Mouse (Mus musculus) hindbrain, embryonic 15.5 days (tissue): ENCODE results near the gene Vmn1r54. TPM values are rescaled to one million over a fixed set of nuclear protein-coding genes. Genes with fewer than 3 reads are reported as not detected.

Experiments used
- ATAC-seq: fragments of 200-750 bp; cut with Nextera tagmentation; 2 replicates; pipeline ENCODE4 v1.8.0; 2017; ENCODE audit warnings: low read depth, moderate number of reproducible peaks, moderate TSS enrichment; ENCODE audit not compliant: low FRiP score
- H3K27ac ChIP-seq: fragments of 300-500 bp; sonication (generic); replicated peaks from 2 replicates; pipeline ENCODE4 v1.5.1; 2015; ENCODE audit warnings: mild to moderate bottlenecking, inconsistent platforms
- H3K27me3 ChIP-seq: fragments of 300-500 bp; sonication (generic); 2 replicates; pipeline ENCODE4 v1.6.1; 2015; ENCODE audit warnings: control low read depth, inconsistent platforms
- H3K36me3 ChIP-seq: fragments of 300-500 bp; sonication (generic); 2 replicates; pipeline ENCODE4 v1.6.1; 2015; ENCODE audit warnings: control low read depth, inconsistent platforms
- H3K4me1 ChIP-seq: fragments of 300-500 bp; sonication (generic); replicated peaks from 2 replicates; pipeline ENCODE4 v1.6.1; 2015; ENCODE audit warnings: control low read depth, inconsistent platforms
- H3K4me2 ChIP-seq: fragments of 300-500 bp; sonication (generic); 2 replicates; pipeline ENCODE4 v1.6.1; 2015; ENCODE audit warnings: moderate library complexity, mild to moderate bottlenecking, inconsistent platforms
- H3K4me3 ChIP-seq: fragments of 300-500 bp; sonication (generic); 2 replicates; pipeline ENCODE4 v1.5.1; 2015; ENCODE audit warnings: mild to moderate bottlenecking, inconsistent platforms
- H3K9ac ChIP-seq: fragments of 300-500 bp; sonication (generic); 2 replicates; pipeline ENCODE4 v1.6.1; 2015; ENCODE audit warnings: inconsistent platforms
- H3K9me3 ChIP-seq: fragments of 300-500 bp; sonication (generic); 2 replicates; pipeline ENCODE4 v1.6.1; 2016; ENCODE audit warnings: control low read depth, inconsistent platforms
- WGBS: fragments of 180-500 bp; shearing (Covaris S2); methylation state at CpG from one replicate; pipeline ENCODE4 v1.1.7; 2015; 5-methylcytosine and 5-hydroxymethylcytosine counted together
- polyA plus RNA-seq: library from polyadenylated mRNA; unstranded; fragments of >200 nt; fragmentation: Nextera tagmentation; extraction: Ambion mirVana; gene quantifications from 2 replicates; pipeline ENCODE4 v1.2.1, GENCODE M21; 2015

Gene Vmn1r54
- polyA plus RNA-seq, 1 experiment from 2014 or later, result not detected

GRCm38 (mm10) chr6:90317510-90318258, 71.6 kb downstream of the Vmn1r54 start:
- H3K4me3 ChIP-seq, result no peak overlapping the region
- no peaks in the 10 kb centered on the region for H3K4me1 ChIP-seq
- 59% methylated on average over 2 of the region's 2 CpGs for WGBS
- H3K36me3 ChIP-seq, result no peaks in the 10 kb centered on the region
- no peak overlapping the region for H3K4me2 ChIP-seq
- no peak for ATAC-seq
- no peaks in the 10 kb centered on the region for H3K9me3 ChIP-seq
- no peaks in the 10 kb centered on the region for H3K27me3 ChIP-seq
- no peak overlapping the region for H3K27ac ChIP-seq
- H3K9ac ChIP-seq, result no peak overlapping the region

- H3K27me3 ChIP-seq, result no peaks in the 10 kb centered on the region
- H3K4me2 ChIP-seq, result no peak overlapping the region
- no peak overlapping the region for H3K27ac ChIP-seq
- no peak overlapping the region for H3K4me3 ChIP-seq
- no peaks in the 10 kb centered on the region for H3K36me3 ChIP-seq
- no peaks in the 10 kb centered on the region for H3K4me1 ChIP-seq
- no peaks in the 10 kb centered on the region for H3K9me3 ChIP-seq
- ATAC-seq, result no peak
- H3K9ac ChIP-seq, result no peak overlapping the region
- WGBS, result 91% methylated on average over 2 of the region's 2 CpGs
Measured at GRCm38 (mm10) chr6:90319019-90319418, 72.9 kb downstream of the Vmn1r54 start.

GRCm38 (mm10) chr6:90319475-90320191, 73.5 kb downstream of the Vmn1r54 start:
- no peaks in the 10 kb centered on the region; the same call in 1 of the 2 replicates for H3K4me1 ChIP-seq
- no peaks in the 10 kb centered on the region for H3K9me3 ChIP-seq
- ATAC-seq, result no peak
- no peaks in the 10 kb centered on the region for H3K27me3 ChIP-seq
- H3K9ac ChIP-seq, result no peak overlapping the region
- 78% methylated on average over 7 of the region's 7 CpGs for WGBS
- H3K4me3 ChIP-seq, result no peak overlapping the region
- H3K27ac ChIP-seq, result no peak overlapping the region
- H3K4me2 ChIP-seq, result no peak overlapping the region
- no peaks in the 10 kb centered on the region for H3K36me3 ChIP-seq

GRCm38 (mm10) chr6:90320429-90320828, 74.3 kb downstream of the Vmn1r54 start:
- Histone ChIP-seq H3K4me2 (no peak overlapping the region), H3K9ac (no peak overlapping the region), H3K4me1 (peaks cover 5% of the 10 kb centered on the region; the same call in 1 of the 2 replicates), H3K27ac (no peak overlapping the region), H3K9me3 (no peaks in the 10 kb centered on the region), H3K36me3 (no peaks in the 10 kb centered on the region), H3K27me3 (no peaks in the 10 kb centered on the region), H3K4me3 (no peak overlapping the region)
- 88% methylated on average over 5 of the region's 5 CpGs for WGBS
- ATAC-seq, result no peak

Other genes starting within 250 kb of the Vmn1r54 start
- not detected in 2 replicates for gene Vmn1r47, start 230.2 kb upstream of the Vmn1r54 start, polyA plus RNA-seq
- not detected in 2 replicates for gene Vmn1r48, start 209.5 kb upstream of the Vmn1r54 start, polyA plus RNA-seq
- not detected in 2 replicates for gene Vmn1r49, start 167.8 kb upstream of the Vmn1r54 start, polyA plus RNA-seq
- gene Vmn1r50, start 144.9 kb upstream of the Vmn1r54 start, polyA plus RNA-seq, result not detected in 2 replicates
- 0.05 TPM in 2 replicates for gene Vmn1r51, start 123.7 kb upstream of the Vmn1r54 start, polyA plus RNA-seq
- not detected in 2 replicates for gene Vmn1r52, start 71.5 kb upstream of the Vmn1r54 start, polyA plus RNA-seq
- gene V1ra8, start 43.5 kb upstream of the Vmn1r54 start, polyA plus RNA-seq, result not detected in 2 replicates
- gene Vmn1r53, start 21.9 kb upstream of the Vmn1r54 start, polyA plus RNA-seq, result not detected in 2 replicates
- not detected in 2 replicates for gene BC048671, start 54.9 kb downstream of the Vmn1r54 start, polyA plus RNA-seq
- 0.12 TPM in 1 of 2 replicates, not detected in the other for gene Chst13, start 78.9 kb downstream of the Vmn1r54 start, polyA plus RNA-seq
- gene Uroc1, start 87.0 kb downstream of the Vmn1r54 start, polyA plus RNA-seq, result not detected in 2 replicates
- gene Zxdc, start 123.2 kb downstream of the Vmn1r54 start, polyA plus RNA-seq, result 9.8 and 11.2 TPM in 2 replicates
- 6.7 and 7.2 TPM in 2 replicates for gene Cfap100, start 182.5 kb downstream of the Vmn1r54 start, polyA plus RNA-seq
- gene Klf15, start 216.3 kb downstream of the Vmn1r54 start, polyA plus RNA-seq, result 17.3 and 20.0 TPM in 2 replicates
- 65.8 and 81.7 TPM in 2 replicates for gene Aldh1l1, start 240.1 kb downstream of the Vmn1r54 start, polyA plus RNA-seq